Mouse (Mus musculus) embryo, embryonic 11.5 days (tissue): ENCODE results near the gene Safb2.

ENCODE experiments used
- DNase-seq: peaks from one replicate; pipeline ENCODE4 v3.0.0-alpha.2; 2012; ENCODE audit warnings: low read depth, low spot score

The Safb2 gene

GRCm38 (mm10) chr17:56522744-56523143, 61.6 kb downstream of the Safb2 start:
- no peak for DNase-seq

DNA sequence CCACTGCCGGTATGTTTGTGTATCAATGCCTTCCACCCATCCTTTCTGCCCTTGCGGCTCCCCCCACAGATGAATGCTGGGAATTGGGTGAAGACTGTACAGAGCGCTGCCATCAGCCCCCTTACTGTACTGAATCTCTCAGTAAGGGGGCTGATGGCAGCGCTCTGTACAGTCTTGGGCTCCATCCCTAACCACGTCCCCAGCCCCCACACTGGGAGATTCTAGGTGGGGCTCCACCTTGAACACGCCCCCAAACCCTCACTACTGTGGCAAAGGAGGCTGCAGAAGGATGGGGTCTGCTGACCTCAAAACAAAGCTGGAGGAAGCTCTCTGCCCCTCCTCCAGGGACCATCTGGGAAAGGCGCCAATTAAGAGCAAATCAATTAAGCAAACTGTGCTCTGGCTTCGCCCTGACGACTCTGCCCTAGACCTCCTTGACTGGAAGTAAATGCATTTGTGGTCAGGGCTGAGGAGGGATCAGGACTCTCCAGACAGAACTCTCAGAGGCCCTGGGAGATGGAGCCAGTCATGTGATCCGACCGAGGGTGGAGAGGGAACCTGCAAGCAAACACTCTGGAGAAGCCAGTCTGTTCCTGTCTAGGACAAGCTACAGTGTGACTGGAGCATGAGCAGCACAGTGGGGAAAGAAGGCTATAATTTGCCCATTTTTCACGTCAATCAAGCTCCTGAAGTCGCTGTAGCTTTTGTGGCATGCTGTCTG, 68.5 kb downstream of the Safb2 start:
- DNase-seq, result no peak

GRCm38 (mm10) chr17:56514916-56515315, 69.5 kb downstream of the Safb2 start:
- DNase-seq, result no peak

DNA sequence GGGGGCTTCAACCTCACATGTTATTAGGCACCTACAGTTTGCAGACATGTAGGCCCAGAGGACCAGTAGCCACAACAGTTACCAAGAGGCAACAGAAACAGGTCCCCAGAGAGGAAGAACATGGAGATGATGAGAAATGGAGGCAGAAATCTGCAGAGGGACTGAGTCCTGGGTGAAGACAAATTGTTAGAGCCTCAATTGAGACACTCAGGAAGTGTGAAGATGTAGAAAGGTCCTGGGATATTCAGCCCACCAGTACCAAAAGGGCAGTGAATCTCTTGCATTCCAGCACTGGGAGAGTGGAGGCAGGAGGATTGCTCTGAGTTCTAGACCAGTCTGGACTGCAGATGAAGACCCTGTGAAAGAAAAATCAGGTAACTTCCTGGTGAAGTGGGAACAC, 70.1 kb downstream of the Safb2 start:
- DNase-seq, result no peak

DNA sequence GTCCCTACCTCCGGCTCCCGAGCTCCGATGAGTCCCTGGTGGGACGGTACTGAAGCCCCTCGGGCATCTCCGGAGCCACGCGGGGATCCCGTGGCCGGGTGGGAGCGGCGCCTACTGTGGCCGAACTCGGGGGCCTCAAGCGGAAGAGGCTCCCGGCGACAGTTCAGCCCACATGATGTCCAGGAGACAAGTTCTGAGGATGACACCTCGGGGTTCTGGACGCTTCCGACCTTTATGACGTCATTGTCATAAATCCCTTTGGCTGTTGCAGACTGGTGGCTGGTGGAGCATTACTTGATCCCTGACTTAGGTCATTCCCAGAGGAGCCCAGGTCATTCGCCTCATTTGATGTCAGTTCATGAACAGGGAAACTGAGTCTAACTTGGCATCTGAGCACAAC, 72.1 kb downstream of the Safb2 start, which contains the start of gene Znrf4:
TSS of gene Znrf4 (minus strand) at position 122 of the 400 bp plus-strand sequence.
- DNase-seq, result no peak

- no peak for DNase-seq
These were observed 72.7 kb downstream of the Safb2 start for GRCm38 (mm10) chr17:56511707-56512090.

- DNase-seq, result no peak
These were observed 73.2 kb downstream of the Safb2 start for GRCm38 (mm10) chr17:56510970-56511706.
